Mouse (Mus musculus): ENCODE measurements around the gene AA986860. TPM values are rescaled to one million over a fixed set of nuclear protein-coding genes. Genes with fewer than 3 reads are reported as not detected.

Gene AA986860
- polyA plus RNA-seq, 1 experiment, result 64.1 TPM

DNA sequence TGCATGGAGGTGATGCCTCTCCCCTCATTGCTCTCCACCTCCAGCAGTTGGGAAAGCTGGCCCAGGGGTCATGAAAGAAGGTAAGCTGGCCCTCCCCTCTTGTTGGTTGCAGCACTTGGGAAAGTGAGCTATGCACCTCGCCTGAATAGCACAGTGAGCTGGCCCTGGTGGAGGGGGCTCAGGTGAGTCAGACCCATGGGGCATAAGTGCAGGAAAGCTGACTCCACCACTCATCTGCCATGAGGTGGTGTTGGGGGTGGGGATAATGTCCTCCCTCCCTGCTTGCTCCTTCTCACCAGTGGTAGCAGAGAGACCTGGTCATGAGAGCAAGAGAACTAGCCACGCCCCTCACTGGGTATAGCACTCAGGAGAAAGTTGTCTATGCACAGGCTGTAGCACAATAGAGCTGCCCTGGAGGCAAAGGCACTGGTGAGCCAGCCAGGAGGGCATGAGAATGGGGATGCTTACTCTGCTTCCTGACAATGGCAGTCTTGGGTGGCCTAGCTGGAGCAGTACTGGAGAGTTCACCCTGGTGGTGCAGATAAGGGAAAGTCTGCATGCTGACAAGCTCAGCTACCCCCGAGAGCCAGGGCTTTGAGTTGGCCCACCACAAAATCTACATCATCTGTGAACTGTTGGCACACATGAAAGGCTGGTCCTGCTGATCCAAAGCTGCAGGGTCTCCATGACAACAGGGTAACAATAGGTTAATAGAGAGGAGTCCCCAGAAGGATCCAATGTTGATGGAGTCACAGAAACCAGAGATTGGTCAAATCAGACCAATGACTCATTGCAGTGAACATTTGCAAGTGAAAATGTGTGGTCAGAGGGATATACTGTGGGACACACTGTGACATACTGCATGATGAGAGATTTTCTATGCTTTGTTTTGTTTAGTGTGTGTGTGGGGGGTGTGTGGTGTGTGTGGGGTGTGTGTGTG, 58.0 kb downstream of the AA986860 start:
- WGBS, result 78% methylated on average over 3 of the region's 3 CpGs
- Histone ChIP-seq H3K4me3 (ENCODE audit: low read depth, low read length) (no peak overlapping the region), H3K36me3 (ENCODE audit: control insufficient read depth, insufficient read depth, low read length) (no peaks in the 10 kb centered on the region), H3K4me1 (ENCODE audit: control insufficient read depth, insufficient read depth, insufficient read length, low read length) (no peaks in the 10 kb centered on the region), H3K27me3 (ENCODE audit: control insufficient read depth, insufficient read depth, low read length) (no peaks in the 10 kb centered on the region), H3K27ac (ENCODE audit: insufficient read depth, low read depth, low read length) (no peak overlapping the region)
- no peak for TF ChIP-seq CTCF (IDR thresholded peaks at IDR 0.05; ENCODE audit: extremely low read depth, insufficient read length, insufficient replicate concordance, low read depth, low read length)
- no peak for TF ChIP-seq POLR2A (IDR thresholded peaks at IDR 0.05; ENCODE audit: low read depth, low read length)

Other genes with a start within 250 kb of the AA986860 start
- gene Zp3r, start 102.4 kb upstream of the AA986860 start, polyA plus RNA-seq (2012; rRNA removed), result not detected in 2 replicates
- 0.22 and 1.1 TPM in 2 replicates for gene C4bp, start 70.3 kb upstream of the AA986860 start, polyA plus RNA-seq (2012; rRNA removed)
- not detected in 2 replicates for gene Gm29427, start 16.2 kb upstream of the AA986860 start, polyA plus RNA-seq (2012; rRNA removed)
- gene Yod1, start 14.6 kb upstream of the AA986860 start, polyA plus RNA-seq (2012; rRNA removed), result 0.50 and 1.5 TPM in 2 replicates
- gene Pfkfb2, start 2.7 kb upstream of the AA986860 start, polyA plus RNA-seq (2012; rRNA removed), result 4.2 and 9.6 TPM in 2 replicates
- gene Fcamr, start 68.9 kb downstream of the AA986860 start, polyA plus RNA-seq (2012; rRNA removed), result 0.74 and 1.6 TPM in 2 replicates
- 747 and 1,110 TPM in 2 replicates for gene Pigr, start 94.7 kb downstream of the AA986860 start, polyA plus RNA-seq (2012; rRNA removed)
- 10.4 and 10.7 TPM in 2 replicates for gene Fcmr, start 133.7 kb downstream of the AA986860 start, polyA plus RNA-seq (2012; rRNA removed)
- not detected in 2 replicates for gene Il24, start 155.5 kb downstream of the AA986860 start, polyA plus RNA-seq (2012; rRNA removed)
- not detected in 2 replicates for gene Il20, start 179.5 kb downstream of the AA986860 start, polyA plus RNA-seq (2012; rRNA removed)
- gene Il19, start 208.1 kb downstream of the AA986860 start, polyA plus RNA-seq (2012; rRNA removed), result not detected in 2 replicates